Mouse (Mus musculus): ENCODE measurements around the gene Trpm3.

GRCm38 (mm10) chr19:23038321-23038720 lies 899.5 kb downstream of the Trpm3 start:
- TF ChIP-seq CTCF (IDR thresholded peaks at IDR 0.05; ENCODE audit: low read depth, low read length) (no peak), POLR2A (IDR thresholded peaks at IDR 0.05; ENCODE audit: extremely low read depth, insufficient read depth, low read length) (no peak)

Data from liver, adult 2 months (tissue).